Mouse (Mus musculus) forebrain, embryonic 16.5 days (tissue): ENCODE measurements around the gene Hdac11. TPM values are rescaled to one million over a fixed set of nuclear protein-coding genes. Genes with fewer than 3 reads are reported as not detected.
"Not testable (repeated sequence)": the region's sequence is repeated elsewhere in the genome, so short reads cannot be mapped to it uniquely, and the experiment has no call there.

Source experiments
- ATAC-seq: fragments of 200-750 bp; cut with Nextera tagmentation; 2 replicates; pipeline ENCODE4 v1.8.0; 2017; ENCODE audit warnings: mild to moderate bottlenecking, moderate library complexity
- H3K27ac ChIP-seq: fragments of 300-500 bp; sonication (generic); 2 replicates; pipeline ENCODE4 v1.5.1; 2014; ENCODE audit warnings: low read length, control low read depth
- H3K27me3 ChIP-seq: fragments of 300-500 bp; sonication (generic); replicated peaks from 2 replicates; pipeline ENCODE4 v1.6.1; 2014; ENCODE audit warnings: low read length; ENCODE audit not compliant: control insufficient read depth, insufficient read depth
- H3K36me3 ChIP-seq: fragments of 300-500 bp; sonication (generic); 2 replicates; pipeline ENCODE4 v1.6.1; 2014; ENCODE audit not compliant: control insufficient read depth, insufficient read depth
- H3K4me1 ChIP-seq: fragments of 300-500 bp; sonication (generic); replicated peaks from 2 replicates; pipeline ENCODE4 v1.6.1; 2014; ENCODE audit warnings: low read length; ENCODE audit not compliant: control insufficient read depth, insufficient read depth
- H3K4me2 ChIP-seq: fragments of 300-500 bp; sonication (generic); 2 replicates; pipeline ENCODE4 v1.6.1; 2014; ENCODE audit warnings: mild to moderate bottlenecking, low read length, control low read depth
- H3K4me3 ChIP-seq: fragments of 300-500 bp; sonication (generic); replicated peaks from 2 replicates; pipeline ENCODE4 v1.5.1; 2014; ENCODE audit warnings: mild to moderate bottlenecking, low read length, control low read depth
- H3K9ac ChIP-seq: fragments of 300-500 bp; sonication (generic); replicated peaks from 2 replicates; pipeline ENCODE4 v1.6.1; 2014; ENCODE audit warnings: low read depth, low read length, control low read depth
- H3K9me3 ChIP-seq: fragments of 300-500 bp; sonication (generic); 2 replicates; pipeline ENCODE4 v1.6.1; 2016; ENCODE audit warnings: low read length; ENCODE audit not compliant: control insufficient read depth
- WGBS: fragments of 180-500 bp; shearing (Covaris S2); extraction: QIAGEN DNeasy Blood & Tissue Kit; methylation state at CpG from one replicate; pipeline ENCODE4 v1.1.7; 2014; 5-methylcytosine and 5-hydroxymethylcytosine counted together
- polyA plus RNA-seq: library from polyadenylated mRNA; unstranded; fragments of >200 nt; fragmentation: Nextera tagmentation; extraction: Ambion mirVana; gene quantifications from 2 replicates; pipeline ENCODE4 v1.2.1, GENCODE M21; 2015

The Hdac11 gene
- polyA plus RNA-seq, 1 experiment from 2014 or later, result 30.7 TPM

DNA sequence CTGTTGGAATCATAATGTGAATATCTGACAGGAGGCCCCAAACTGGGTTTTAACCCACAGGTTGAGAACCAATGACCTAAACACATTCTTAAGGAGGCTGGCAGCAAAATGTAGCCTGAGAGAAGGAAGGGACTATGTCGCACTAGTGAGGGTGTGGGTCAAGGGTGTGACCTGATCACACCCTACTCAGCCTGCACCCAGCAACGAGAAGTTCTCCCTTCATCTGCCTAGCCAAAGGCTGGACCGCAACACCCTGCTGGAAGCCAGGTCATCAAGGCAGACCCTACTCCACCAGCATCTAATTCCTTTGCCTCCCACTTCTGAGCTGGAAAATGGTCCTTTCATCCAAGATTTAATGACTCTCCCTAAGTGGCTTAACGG is 40.6 kb upstream of the Hdac11 start:
- H3K27ac ChIP-seq, result peak overlapping the region; percentile 87; the same call in 1 of the 2 replicates
- peaks cover 24% of the 10 kb centered on the region for H3K4me1 ChIP-seq
- peak overlapping the region; percentile 83 for H3K9ac ChIP-seq
- peak overlapping the region; percentile 70 for H3K4me3 ChIP-seq
- WGBS, result 6% methylated on average over 4 of the region's 4 CpGs
- no peaks in the 10 kb centered on the region for H3K27me3 ChIP-seq
- H3K9me3 ChIP-seq, result no peaks in the 10 kb centered on the region
- no peaks in the 10 kb centered on the region for H3K36me3 ChIP-seq
- peak overlapping the region; percentile 88 for H3K4me2 ChIP-seq
- no peak for ATAC-seq

- Histone ChIP-seq H3K4me3 (peak within 1 kb of the TSS; percentile 70), H3K36me3 (no peaks in the 10 kb centered on the region), H3K27ac (peak within 1 kb of the TSS; percentile 87), H3K27me3 (no peaks in the 10 kb centered on the region), H3K4me2 (peak within 1 kb of the TSS; percentile 88), H3K4me1 (peaks cover 24% of the 10 kb centered on the region), H3K9me3 (no peaks in the 10 kb centered on the region), H3K9ac (peak within 1 kb of the TSS; percentile 83)
- under 1% methylated on average over 76 of the region's 93 CpGs for WGBS
- peak; percentile 97 for ATAC-seq
Observed at GRCm38 (mm10) chr6:91116244-91117145, 40.0 kb upstream of the Hdac11 start, which contains the start of gene Nup210. TSS of gene Nup210 (minus strand) at chr6:91116829.

GRCm38 (mm10) chr6:91117149-91117548 is 39.3 kb upstream of the Hdac11 start:
- peak; percentile 21; the same call in 1 of the 2 replicates for ATAC-seq
- no peaks in the 10 kb centered on the region for H3K9me3 ChIP-seq
- H3K27me3 ChIP-seq, result no peaks in the 10 kb centered on the region
- peak overlapping the region; percentile 70 for H3K4me3 ChIP-seq
- peaks cover 24% of the 10 kb centered on the region for H3K4me1 ChIP-seq
- H3K27ac ChIP-seq, result no peak overlapping the region; the same call in 1 of the 2 replicates
- 4% methylated on average over 9 of the region's 9 CpGs for WGBS
- peak overlapping the region; percentile 88 for H3K4me2 ChIP-seq
- H3K36me3 ChIP-seq, result no peaks in the 10 kb centered on the region
- H3K9ac ChIP-seq, result peak overlapping the region; percentile 83

DNA sequence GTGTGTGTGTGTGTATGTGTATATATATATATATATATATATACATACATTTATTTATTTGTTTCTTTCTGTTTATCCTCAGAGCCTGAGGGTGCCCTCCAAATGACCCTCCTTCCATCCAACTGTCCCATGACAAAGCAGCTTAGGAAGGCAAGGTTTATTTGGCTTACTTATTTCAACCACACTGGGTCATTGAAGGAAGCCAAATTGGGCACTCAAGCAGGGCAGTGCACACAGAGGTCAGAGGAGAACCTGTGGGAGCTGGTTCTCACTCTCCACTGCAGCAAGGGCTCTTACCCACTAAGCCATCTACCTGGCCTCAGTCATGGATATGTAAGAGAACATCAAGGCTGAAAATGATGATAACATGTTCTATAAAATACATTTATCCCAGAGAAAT is 37.9 kb upstream of the Hdac11 start:
- H3K9me3 ChIP-seq, result no peaks in the 10 kb centered on the region
- H3K4me3 ChIP-seq, result no peak overlapping the region
- peaks cover 24% of the 10 kb centered on the region for H3K4me1 ChIP-seq
- H3K4me2 ChIP-seq, result no peak overlapping the region
- no peaks in the 10 kb centered on the region for H3K27me3 ChIP-seq
- no peaks in the 10 kb centered on the region for H3K36me3 ChIP-seq
- ATAC-seq, result no peak
- no peak overlapping the region for H3K9ac ChIP-seq
- H3K27ac ChIP-seq, result no peak overlapping the region

GRCm38 (mm10) chr6:91120206-91120605 is 36.3 kb upstream of the Hdac11 start:
- no peaks in the 10 kb centered on the region for H3K9me3 ChIP-seq
- H3K27me3 ChIP-seq, result no peaks in the 10 kb centered on the region
- no peak for ATAC-seq
- H3K27ac ChIP-seq, result no peak overlapping the region
- H3K4me3 ChIP-seq, result no peak overlapping the region
- H3K4me1 ChIP-seq, result peaks cover 16% of the 10 kb centered on the region
- H3K4me2 ChIP-seq, result no peak overlapping the region
- WGBS, result 74% methylated on average over 2 of the region's 2 CpGs
- H3K36me3 ChIP-seq, result no peaks in the 10 kb centered on the region
- no peak overlapping the region for H3K9ac ChIP-seq

DNA sequence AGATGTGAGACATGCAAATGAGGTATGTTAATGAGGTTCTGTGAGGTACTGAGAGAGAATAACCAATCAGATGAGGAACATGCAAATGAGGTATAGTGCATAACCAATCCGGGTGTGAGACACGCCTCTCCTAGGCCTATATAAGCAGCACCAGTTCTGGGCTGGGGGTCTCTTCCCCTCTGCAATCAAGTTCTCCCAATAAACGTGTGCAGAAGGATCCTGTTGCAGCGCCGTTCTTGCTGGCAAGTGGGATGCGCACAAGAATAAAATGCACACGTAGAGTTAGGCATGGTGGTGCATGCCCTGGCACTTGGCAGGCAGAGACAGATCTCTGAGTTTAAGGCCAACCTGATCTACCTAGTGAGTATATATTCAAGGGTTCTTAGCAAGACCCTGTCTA is 35.4 kb upstream of the Hdac11 start:
- H3K4me2 ChIP-seq, H3K36me3 ChIP-seq, H3K4me3 ChIP-seq, ATAC-seq, H3K27ac ChIP-seq, H3K9ac ChIP-seq, H3K27me3 ChIP-seq, H3K9me3 ChIP-seq, H3K4me1 ChIP-seq: not testable (repeated sequence)
- 90% methylated on average over 7 of the region's 7 CpGs for WGBS

DNA sequence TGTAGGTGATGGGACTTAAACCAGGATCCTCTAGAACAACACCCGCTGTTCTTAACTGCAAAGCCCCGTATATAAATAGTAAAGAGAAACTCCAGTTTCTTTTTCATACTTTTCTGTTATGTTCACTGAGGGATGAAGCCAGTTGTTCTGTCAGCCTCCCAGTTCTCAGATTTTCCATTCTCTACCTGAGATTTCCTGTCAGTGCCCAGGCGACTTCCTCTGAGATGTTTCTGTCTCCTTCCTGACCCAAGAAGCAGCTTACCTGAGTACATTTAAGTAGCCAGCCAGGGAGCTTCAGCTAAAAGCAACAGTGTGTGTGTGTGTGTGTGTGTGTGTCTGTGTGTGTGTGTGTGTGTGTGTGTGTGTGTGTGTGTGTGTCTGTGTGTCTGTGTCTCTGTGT is 33.0 kb upstream of the Hdac11 start:
- H3K9ac ChIP-seq, result no peak overlapping the region
- no peak overlapping the region for H3K4me3 ChIP-seq
- no peak for ATAC-seq
- H3K4me2 ChIP-seq, result no peak overlapping the region
- H3K4me1 ChIP-seq, result no peaks in the 10 kb centered on the region
- no peak overlapping the region for H3K27ac ChIP-seq
- no peaks in the 10 kb centered on the region for H3K9me3 ChIP-seq
- H3K27me3 ChIP-seq, result no peaks in the 10 kb centered on the region
- no peaks in the 10 kb centered on the region for H3K36me3 ChIP-seq
- WGBS, result 86% methylated on average over 3 of the region's 3 CpGs

DNA sequence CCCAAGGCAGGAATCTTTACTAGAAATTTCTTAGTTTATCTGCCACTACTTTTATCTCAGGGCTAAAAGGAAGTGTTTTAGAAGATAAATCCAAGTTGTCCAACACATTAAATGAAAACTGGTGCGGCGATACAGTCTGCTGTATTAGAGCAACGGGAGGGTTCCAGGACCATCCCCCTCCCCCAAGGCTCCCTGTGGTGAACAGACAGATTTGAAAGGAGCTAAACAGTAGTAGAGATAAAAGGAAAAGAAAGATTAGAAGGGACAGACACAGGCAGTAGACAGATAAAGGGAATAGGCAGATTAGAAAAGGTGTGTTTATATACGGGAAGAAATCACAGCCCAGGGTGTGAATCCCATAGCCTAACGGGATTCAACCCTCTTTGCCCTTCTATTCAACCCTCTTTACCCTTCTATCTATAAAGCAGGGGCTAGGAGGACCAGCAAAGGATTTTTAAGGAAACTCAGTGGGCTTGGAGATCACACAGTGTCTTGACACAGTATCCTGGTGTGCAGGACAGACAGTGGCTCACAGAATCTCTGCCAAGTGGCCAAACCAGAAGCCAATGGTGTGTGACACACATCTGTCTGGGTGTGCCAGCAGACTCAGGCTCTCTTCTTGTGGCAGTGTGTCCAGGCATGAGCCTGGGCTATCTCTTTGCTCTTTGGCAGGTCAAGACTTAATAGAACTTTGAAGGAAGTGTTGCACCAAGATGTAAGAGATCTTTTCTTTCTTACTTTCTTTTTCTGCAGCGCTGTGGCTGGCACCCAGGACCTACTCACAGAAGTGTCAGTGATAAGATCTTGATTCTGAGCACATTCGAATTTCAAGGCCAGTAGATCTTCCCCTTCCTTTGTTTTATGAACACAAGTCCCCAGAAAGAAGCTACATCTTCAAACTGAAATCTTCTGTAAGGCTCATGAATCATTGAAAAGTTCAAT is 31.9 kb upstream of the Hdac11 start:
- 39% methylated on average over 7 of the region's 7 CpGs for WGBS
- Histone ChIP-seq H3K27me3 (no peaks in the 10 kb centered on the region), H3K4me1 (no peaks in the 10 kb centered on the region), H3K36me3 (no peaks in the 10 kb centered on the region), H3K4me3 (no peak overlapping the region), H3K4me2 (no peak overlapping the region), H3K27ac (no peak overlapping the region), H3K9me3 (no peaks in the 10 kb centered on the region; the same call in 1 of the 2 replicates), H3K9ac (no peak overlapping the region)
- ATAC-seq, result no peak

DNA sequence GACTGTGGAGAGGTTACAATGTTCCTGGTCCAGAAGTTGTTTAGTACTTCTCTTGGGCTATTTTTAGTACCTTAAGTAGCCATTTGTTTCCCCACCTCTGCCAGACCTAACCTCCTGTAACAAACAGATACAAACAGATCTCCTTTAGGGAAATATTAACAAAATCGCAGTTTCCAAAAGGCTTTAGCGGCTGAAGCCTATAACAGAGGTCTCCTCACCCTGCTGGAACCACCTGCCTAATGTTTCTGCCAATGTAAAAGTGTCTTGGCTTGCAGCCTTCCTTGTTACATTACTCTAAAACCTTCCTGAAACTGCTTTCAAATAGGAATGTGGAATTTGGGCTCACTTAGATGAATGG is 31.3 kb upstream of the Hdac11 start:
- Histone ChIP-seq H3K27me3 (no peaks in the 10 kb centered on the region), H3K4me3 (no peak overlapping the region), H3K4me1 (no peaks in the 10 kb centered on the region), H3K9ac (no peak overlapping the region), H3K4me2 (no peak overlapping the region), H3K27ac (no peak overlapping the region), H3K9me3 (no peaks in the 10 kb centered on the region; the same call in 1 of the 2 replicates), H3K36me3 (no peaks in the 10 kb centered on the region)
- ATAC-seq, result no peak
- WGBS, result 90% methylated on average over 2 of the region's 2 CpGs
